13 mouse cellular contexts compared by ENCODE assay signal in genomic region chr4:132573327-132573726, GRCm38 (mm10). TPM values are rescaled to one million over a fixed set of nuclear protein-coding genes. Genes with fewer than 3 reads are reported as not detected.
DNase-seq lines count a peak whose midpoint lies in the region; ATAC-seq and TF ChIP-seq lines count a peak whose summit lies in the region.
"Had no signal": no experiment of that assay in that cellular context is flagged by ENCODE, and none has a peak within 500 bp of the region (broad histone marks: within the 10 kb centered on the region; RNA-seq: fewer than 3 reads in every experiment).

No protein-coding gene starts in this region.

- H3K27me3 ChIP-seq in lung, embryonic 16.5 days (ENCODE audit: control insufficient read depth, insufficient read depth, low read depth, low read length), result no peaks in the 10 kb centered on the region
- H3K27me3 ChIP-seq in heart, embryonic 13.5 days (replicated peaks), result no peaks in the 10 kb centered on the region
- H3K27me3 ChIP-seq in hindbrain, embryonic 14.5 days (ENCODE audit: control insufficient read depth, insufficient read depth, low read length), result no peaks in the 10 kb centered on the region
- H3K27me3 ChIP-seq: embryonic facial prominence, embryonic 15.5 days; midbrain, embryonic 13.5 days; neural tube, embryonic 15.5 days; stomach, embryonic 15.5 days had no signal

- H3K4me1 ChIP-seq in lung, embryonic 16.5 days (replicated peaks; ENCODE audit: control insufficient read depth, insufficient read depth, low read length), result peaks cover 15% of the 10 kb centered on the region; the same call in 1 of the 2 replicates
- H3K4me1 ChIP-seq in lung, adult 2 months (ENCODE audit: control insufficient read depth, insufficient read depth, low read length), result peaks cover 3% of the 10 kb centered on the region; the same call in 1 of the 2 replicates
- peaks cover 10% of the 10 kb centered on the region for H3K4me1 ChIP-seq in heart, embryonic 13.5 days
- H3K4me1 ChIP-seq in hindbrain, embryonic 14.5 days (replicated peaks; ENCODE audit: control insufficient read depth, insufficient read depth, low read length), result no peaks in the 10 kb centered on the region
- H3K4me1 ChIP-seq: embryonic facial prominence, embryonic 15.5 days; midbrain, embryonic 13.5 days; neural tube, embryonic 15.5 days had no signal

- peak; percentile 95 for DNase-seq in heart, adult 11 months
- no peak for DNase-seq in heart, postnatal 4 days
- no peak for DNase-seq in lung, adult 2 months
- no peak for DNase-seq in testis, postnatal 14 days (ENCODE audit: low spot score)
- DNase-seq in hindbrain, embryonic 14.5 days (ENCODE audit: low spot score), result no peak
- DNase-seq: kidney, adult 11 months had no signal

- H3K27ac ChIP-seq in lung, embryonic 16.5 days (ENCODE audit: low read length), result peak overlapping the region; percentile 47
- H3K27ac ChIP-seq in heart, embryonic 13.5 days (replicated peaks), result no peak overlapping the region
- no peak overlapping the region for H3K27ac ChIP-seq in hindbrain, embryonic 14.5 days
- H3K27ac ChIP-seq: embryonic facial prominence, embryonic 15.5 days; midbrain, embryonic 13.5 days; neural tube, embryonic 15.5 days had no signal

- H3K9ac ChIP-seq in lung, embryonic 16.5 days (ENCODE audit: low read length), result no peak overlapping the region
- no peak overlapping the region for H3K9ac ChIP-seq in heart, embryonic 13.5 days
- H3K9ac ChIP-seq in hindbrain, embryonic 14.5 days, result no peak overlapping the region
- H3K9ac ChIP-seq: embryonic facial prominence, embryonic 15.5 days; midbrain, embryonic 13.5 days; neural tube, embryonic 15.5 days; stomach, embryonic 15.5 days had no signal

- TF ChIP-seq POLR2A in lung, adult 2 months (IDR thresholded peaks at IDR 0.05; ENCODE audit: borderline replicate concordance, extremely low read depth, low read depth, low read length), result no peak

- no peak overlapping the region for H3K4me2 ChIP-seq in lung, embryonic 16.5 days (ENCODE audit: low read depth, low read length)
- peak overlapping the region; percentile 22; the same call in 1 of the 2 replicates for H3K4me2 ChIP-seq in heart, embryonic 13.5 days
- no peak overlapping the region for H3K4me2 ChIP-seq in hindbrain, embryonic 14.5 days (replicated peaks)
- H3K4me2 ChIP-seq: embryonic facial prominence, embryonic 15.5 days; midbrain, embryonic 13.5 days; neural tube, embryonic 15.5 days; stomach, embryonic 15.5 days had no signal

- no peak overlapping the region for H3K4me3 ChIP-seq in lung, embryonic 16.5 days (ENCODE audit: low read length)
- no peak overlapping the region for H3K4me3 ChIP-seq in lung, adult 2 months (replicated peaks; ENCODE audit: extremely low read depth, low read depth, low read length)
- no peak overlapping the region for H3K4me3 ChIP-seq in heart, embryonic 13.5 days
- H3K4me3 ChIP-seq in hindbrain, embryonic 14.5 days (replicated peaks; ENCODE audit: low read length), result no peak overlapping the region
- H3K4me3 ChIP-seq: embryonic facial prominence, embryonic 15.5 days; midbrain, embryonic 13.5 days; neural tube, embryonic 15.5 days; stomach, embryonic 15.5 days had no signal

- peak; percentile 78 for ATAC-seq in lung, embryonic 16.5 days (ENCODE audit: low read depth)
- ATAC-seq in heart, embryonic 13.5 days (ENCODE audit: extremely low read depth, insufficient number of reproducible peaks, low FRiP score, low TSS enrichment), result no peak
- peak; percentile 59 for ATAC-seq in monocyte, adult 5-6 weeks (replicated peaks; ENCODE audit: insufficient number of reproducible peaks, low FRiP score, low TSS enrichment, poor library complexity, severe bottlenecking)
- no peak for ATAC-seq in hindbrain, embryonic 14.5 days (ENCODE audit: low FRiP score)
- ATAC-seq: midbrain, embryonic 13.5 days had no signal

- no peaks in the 10 kb centered on the region for H3K36me3 ChIP-seq in lung, embryonic 16.5 days (ENCODE audit: control insufficient read depth, insufficient read depth, low read length)
- no peaks in the 10 kb centered on the region for H3K36me3 ChIP-seq in heart, embryonic 13.5 days
- H3K36me3 ChIP-seq in hindbrain, embryonic 14.5 days (replicated peaks; ENCODE audit: control insufficient read depth, insufficient read depth), result no peaks in the 10 kb centered on the region
- H3K36me3 ChIP-seq: embryonic facial prominence, embryonic 15.5 days; midbrain, embryonic 13.5 days; neural tube, embryonic 15.5 days; stomach, embryonic 15.5 days had no signal

- peaks cover 2% of the 10 kb centered on the region; the same call in 1 of the 2 replicates for H3K9me3 ChIP-seq in lung, embryonic 16.5 days (ENCODE audit: control insufficient read depth, low read length)
- 0 out of 2 replicates have a peak, but pooled peaks cover 3% of the 10 kb centered on the region for H3K9me3 ChIP-seq in heart, embryonic 13.5 days
- no peaks in the 10 kb centered on the region for H3K9me3 ChIP-seq in hindbrain, embryonic 14.5 days (ENCODE audit: control insufficient read depth, low read length)
- H3K9me3 ChIP-seq: embryonic facial prominence, embryonic 15.5 days; midbrain, embryonic 13.5 days; neural tube, embryonic 15.5 days; stomach, embryonic 15.5 days had no signal

- WGBS in lung, embryonic 16.5 days, result 34% methylated on average over 11 of the region's 11 CpGs
- 27% methylated on average over 11 of the region's 11 CpGs for WGBS in lung, adult 2 months
- 41% methylated on average over 11 of the region's 11 CpGs for WGBS in heart, embryonic 13.5 days
- WGBS in hindbrain, embryonic 14.5 days, result 73% methylated on average over 11 of the region's 11 CpGs

- no peak for TF ChIP-seq CTCF in lung, adult 2 months (IDR thresholded peaks at IDR 0.05; ENCODE audit: insufficient read depth, low read length)

RNA-seq across cellular contexts. Expression of gene Ptafr, which starts 9.5 kb away (rescaled TPM):
- total RNA-seq in heart, postnatal 4 days (2021), result 1 to 10 TPM in 1 of 2 experiments, under 1 TPM in 1; 0.86 to 1.3 TPM
- polyA plus RNA-seq in lung, embryonic 16.5 days (2015; fragmentation: Nextera tagmentation; extraction: Ambion mirVana), result 1.1 and 1.2 TPM in 2 replicates
- polyA plus RNA-seq in lung, adult 2 months (2012; rRNA removed), result 5.0 and 5.3 TPM in 2 replicates
- polyA plus RNA-seq in heart, embryonic 13.5 days (2015; fragmentation: Nextera tagmentation; extraction: Ambion mirVana), result 0.62 and 1.2 TPM in 2 replicates
- total RNA-seq in monocyte, adult 5-6 weeks (2017), result 3.6 to 28.2 TPM (median 24.8 TPM) in 3 replicates
- polyA plus RNA-seq in hindbrain, embryonic 14.5 days (2014; fragmentation: Nextera tagmentation; extraction: Ambion mirVana), result 0.43 and 0.67 TPM in 2 replicates

RNA-seq across cellular contexts. Expression of gene Dnajc8, which starts 38.0 kb away (rescaled TPM):
- total RNA-seq in heart, postnatal 4 days (2021), result 10 to 100 TPM; 77.0 to 79.0 TPM
- polyA plus RNA-seq in lung, embryonic 16.5 days (2015; fragmentation: Nextera tagmentation; extraction: Ambion mirVana), result 159 and 171 TPM in 2 replicates
- 25.0 and 41.8 TPM in 2 replicates for polyA plus RNA-seq in lung, adult 2 months (2012; rRNA removed)
- 103 and 116 TPM in 2 replicates for polyA plus RNA-seq in heart, embryonic 13.5 days (2015; fragmentation: Nextera tagmentation; extraction: Ambion mirVana)
- 510 to 713 TPM (median 673 TPM) in 3 replicates for total RNA-seq in monocyte, adult 5-6 weeks (2017)
- polyA plus RNA-seq in hindbrain, embryonic 14.5 days (2014; fragmentation: Nextera tagmentation; extraction: Ambion mirVana), result 126 and 136 TPM in 2 replicates

RNA-seq across cellular contexts. Expression of gene Atpif1, which starts 39.9 kb away (rescaled TPM):
- total RNA-seq in heart, postnatal 4 days (2021), result 100 to 1,000 TPM; 626 to 671 TPM
- 976 and 986 TPM in 2 replicates for polyA plus RNA-seq in lung, embryonic 16.5 days (2015; fragmentation: Nextera tagmentation; extraction: Ambion mirVana)
- polyA plus RNA-seq in lung, adult 2 months (2012; rRNA removed), result 68.3 and 93.0 TPM in 2 replicates
- 1,230 and 1,350 TPM in 2 replicates for polyA plus RNA-seq in heart, embryonic 13.5 days (2015; fragmentation: Nextera tagmentation; extraction: Ambion mirVana)
- 103 to 180 TPM (median 116 TPM) in 3 replicates for total RNA-seq in monocyte, adult 5-6 weeks (2017)
- 1,422 and 1,589 TPM in 2 replicates for polyA plus RNA-seq in hindbrain, embryonic 14.5 days (2014; fragmentation: Nextera tagmentation; extraction: Ambion mirVana)

Comparison
In these comparisons a context has a peak if more than half of its experiments do, and no peak if none do; other contexts are left out.
1. RNA of gene Atpif1, which starts 39.9 kb away (polyA plus RNA-seq): 1,422 to 1,589 TPM in hindbrain, embryonic 14.5 days, 1,230 to 1,350 TPM in heart, embryonic 13.5 days and 976 to 986 TPM in lung, embryonic 16.5 days; 68.3 to 93.0 TPM in lung, adult 2 months; every median in the first group is over 10 times any median in the second.
2. ATAC-seq: peak in lung, embryonic 16.5 days (single experiment) and monocyte, adult 5-6 weeks (single experiment); none in heart, embryonic 13.5 days (single experiment) and hindbrain, embryonic 14.5 days (single experiment).